Mouse (Mus musculus) v-Abl transformed pro-B cells (cell line): ENCODE data around the gene Bhlhe23.

Experiments used
- in situ Hi-C, 2 experiments: fragments of 400-800 bp; cut with MboI; formaldehyde crosslinking; loops; one replicate each; pipeline ENCODE4 v1.15.1; 2025; ENCODE audit not compliant: unreplicated experiment in 2 of 2

Gene Bhlhe23

GRCm38 (mm10) chr2:180779226-180780104 is 2.8 kb upstream of the Bhlhe23 start:
- in situ Hi-C loops = loop anchor here (5.0 to 10.0 kb wide), 5 partner anchors 197 to 495 kb away; partner anchors contain the start of genes Mrgbp (in 1 of the 2) and Rbbp8nl (in 1 of the 2)

- in situ Hi-C loops = loop anchor here in 1 of 2 experiments (5.0 kb wide), 1 partner anchor 423 kb away; no protein-coding TSS in a partner anchor
Measured at GRCm38 (mm10) chr2:180775641-180776040, 1.1 kb downstream of the Bhlhe23 start.

DNA sequence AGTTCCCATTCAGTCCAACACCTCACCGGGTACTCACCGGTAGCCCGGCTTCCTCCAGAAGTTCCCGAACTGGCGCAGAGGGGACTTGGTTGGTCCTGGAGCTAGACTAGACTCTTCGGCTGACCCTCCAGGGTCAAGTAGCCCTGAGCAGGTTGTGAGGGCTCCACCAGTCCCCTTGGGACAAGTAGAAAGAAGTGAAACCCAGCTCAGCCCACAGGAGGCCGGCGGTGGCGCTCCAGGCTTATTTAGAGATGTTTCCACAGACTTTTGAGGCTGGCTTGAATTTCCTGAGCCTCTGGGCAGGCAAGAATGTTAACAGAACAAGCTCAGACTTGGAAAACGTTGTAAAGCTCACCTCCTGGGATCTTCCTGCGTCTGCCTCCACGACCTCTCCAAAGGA is 1.5 kb downstream of the Bhlhe23 start:
- in situ Hi-C loops = loop anchor here in 1 of 2 experiments (5.0 kb wide), 1 partner anchor 423 kb away; no protein-coding TSS in a partner anchor

GRCm38 (mm10) chr2:180765713-180766112 is 11.0 kb downstream of the Bhlhe23 start:
- in situ Hi-C loops = no loop called here

GRCm38 (mm10) chr2:180764986-180765385 is 11.7 kb downstream of the Bhlhe23 start:
- in situ Hi-C loops = no loop called here

DNA sequence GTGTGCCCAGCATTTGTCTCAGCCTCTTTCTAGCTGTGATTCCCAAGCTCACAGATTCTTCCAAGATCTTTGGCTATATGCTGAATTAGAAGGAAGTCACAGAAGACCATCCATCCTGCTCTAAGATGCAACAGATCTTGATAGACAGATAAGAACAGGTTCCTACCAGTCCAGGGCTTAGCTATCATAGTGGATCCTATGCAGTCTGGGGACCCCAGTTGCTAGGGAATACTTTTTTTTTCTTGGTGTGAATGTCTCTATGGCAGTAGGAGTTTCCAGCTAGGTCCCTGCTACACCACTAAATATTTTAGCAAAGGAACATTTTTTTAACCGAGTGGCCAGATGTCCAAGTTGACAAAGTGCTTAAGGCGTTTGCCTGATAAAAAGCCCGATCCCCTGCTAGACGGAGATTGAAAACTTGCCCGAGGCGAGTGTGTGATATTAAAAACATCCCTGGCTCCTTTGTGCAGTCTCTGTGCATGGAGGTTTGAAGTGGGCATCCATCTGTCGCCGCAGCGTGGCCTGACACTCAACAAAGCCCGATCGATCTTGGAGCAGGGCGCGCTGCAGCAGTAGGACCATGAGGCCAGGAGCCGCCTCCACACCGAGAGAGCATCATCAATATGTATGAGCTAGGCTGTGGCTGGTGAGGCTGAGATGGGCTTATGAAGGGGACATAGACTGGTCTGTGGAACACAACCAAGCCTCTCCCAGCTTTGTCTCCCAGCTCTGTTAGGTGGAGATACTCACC is 18.0 kb downstream of the Bhlhe23 start:
- in situ Hi-C loops = loop anchor here in 1 of 2 experiments (10.0 kb wide), 2 partner anchors 194 to 474 kb away; partner anchors contain the start of gene Rbbp8nl

DNA sequence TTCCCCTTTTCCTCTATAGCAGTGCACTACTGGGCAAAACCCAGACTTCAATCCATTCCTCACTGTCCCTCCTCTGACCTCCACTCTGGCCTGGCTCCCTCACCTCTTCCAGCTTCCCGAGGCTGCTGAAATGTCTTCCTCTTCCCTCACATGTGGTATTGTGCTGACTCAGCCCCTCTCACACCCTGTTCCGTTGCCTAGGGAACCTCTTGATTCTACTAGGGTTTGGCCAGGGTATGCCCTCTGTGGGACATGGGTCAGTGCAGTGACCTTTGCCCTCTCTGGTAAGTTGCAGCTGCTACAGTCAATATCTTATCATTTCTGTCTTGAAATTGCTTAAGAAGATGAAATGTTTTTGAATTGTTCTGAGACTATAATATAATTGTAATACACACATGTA is 19.9 kb downstream of the Bhlhe23 start:
- in situ Hi-C loops = loop anchor here in 1 of 2 experiments (10.0 kb wide), 2 partner anchors 192 to 472 kb away; partner anchors contain the start of gene Rbbp8nl

GRCm38 (mm10) chr2:180755896-180756295 is 20.8 kb downstream of the Bhlhe23 start:
- in situ Hi-C loops = loop anchor here in 1 of 2 experiments (10.0 kb wide), 2 partner anchors 191 to 471 kb away; partner anchors contain the start of gene Rbbp8nl

GRCm38 (mm10) chr2:180754976-180755688 is 21.6 kb downstream of the Bhlhe23 start:
- in situ Hi-C loops = loop anchor here in 1 of 2 experiments (10.0 kb wide), 2 partner anchors 190 to 470 kb away; partner anchors contain the start of gene Rbbp8nl

GRCm38 (mm10) chr2:180748904-180749303 is 27.8 kb downstream of the Bhlhe23 start:
- in situ Hi-C loops = no loop called here

- in situ Hi-C loops = no loop called here
Measured at GRCm38 (mm10) chr2:180746569-180747192, 30.0 kb downstream of the Bhlhe23 start.

DNA sequence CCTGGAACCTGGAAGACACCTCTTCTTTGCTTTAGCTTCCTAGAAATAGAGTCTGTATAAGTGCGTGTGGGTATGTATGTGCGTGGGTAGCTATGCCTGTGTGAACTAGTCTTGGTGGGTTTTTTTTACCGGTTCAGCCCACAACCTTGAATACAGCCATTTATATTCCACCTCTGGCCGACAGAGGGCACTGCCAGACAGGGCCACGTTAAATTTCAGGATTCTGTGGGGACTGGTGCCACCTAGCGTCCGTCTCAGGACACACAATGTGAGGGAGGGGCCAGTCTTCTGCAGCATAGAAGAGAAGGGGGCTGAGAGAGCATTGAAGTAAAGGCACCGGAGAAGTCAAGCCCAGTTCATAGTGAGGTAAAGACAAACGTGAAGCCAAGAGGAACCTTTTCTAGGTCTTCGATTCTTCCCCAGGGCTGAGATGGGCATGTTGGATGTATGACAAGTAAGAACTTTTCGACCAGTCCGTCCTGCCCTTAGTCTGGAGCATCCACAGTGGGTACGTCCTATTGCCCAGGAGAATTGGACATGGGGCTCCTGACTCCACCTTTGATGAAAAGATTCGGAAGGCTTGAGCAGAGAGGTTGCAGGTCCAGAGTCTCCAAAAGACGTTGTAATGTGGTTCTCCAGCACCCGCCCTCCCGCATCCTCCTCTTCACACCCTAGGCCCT is 31.3 kb downstream of the Bhlhe23 start:
- in situ Hi-C loops = no loop called here

- in situ Hi-C loops = loop anchor here (5.0 kb wide), 1 partner anchor 61 kb away; no protein-coding TSS in a partner anchor
Measured at GRCm38 (mm10) chr2:180743321-180743720, 33.4 kb downstream of the Bhlhe23 start.

GRCm38 (mm10) chr2:180742820-180743219 is 33.9 kb downstream of the Bhlhe23 start:
- in situ Hi-C loops = loop anchor here (5.0 kb wide), 1 partner anchor 61 kb away; no protein-coding TSS in a partner anchor

- in situ Hi-C loops = loop anchor here (5.0 kb wide), 1 partner anchor 59 kb away; no protein-coding TSS in a partner anchor
Measured at GRCm38 (mm10) chr2:180741421-180741820, 35.3 kb downstream of the Bhlhe23 start.

DNA sequence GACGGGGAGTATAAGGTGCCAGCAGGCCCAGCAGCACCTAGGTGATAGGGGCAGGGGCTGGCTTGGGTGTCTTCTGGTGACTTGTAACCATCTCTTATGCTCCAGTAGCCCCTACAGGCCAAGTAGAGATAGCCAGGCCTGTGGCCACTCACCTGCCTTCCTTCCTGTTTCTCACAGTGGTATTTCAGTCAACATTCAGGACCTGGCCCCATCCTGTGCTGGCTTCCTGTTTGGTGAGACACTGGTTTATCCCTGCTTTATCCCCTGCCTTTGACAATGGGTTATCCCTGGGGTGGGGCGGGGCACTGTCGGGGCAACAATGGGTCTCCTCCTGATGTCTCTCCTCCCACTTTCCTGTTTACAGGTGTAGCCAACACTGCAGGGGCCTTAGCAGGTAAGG is 36.4 kb downstream of the Bhlhe23 start:
- in situ Hi-C loops = loop anchor here (5.0 kb wide), 1 partner anchor 58 kb away; no protein-coding TSS in a partner anchor

DNA sequence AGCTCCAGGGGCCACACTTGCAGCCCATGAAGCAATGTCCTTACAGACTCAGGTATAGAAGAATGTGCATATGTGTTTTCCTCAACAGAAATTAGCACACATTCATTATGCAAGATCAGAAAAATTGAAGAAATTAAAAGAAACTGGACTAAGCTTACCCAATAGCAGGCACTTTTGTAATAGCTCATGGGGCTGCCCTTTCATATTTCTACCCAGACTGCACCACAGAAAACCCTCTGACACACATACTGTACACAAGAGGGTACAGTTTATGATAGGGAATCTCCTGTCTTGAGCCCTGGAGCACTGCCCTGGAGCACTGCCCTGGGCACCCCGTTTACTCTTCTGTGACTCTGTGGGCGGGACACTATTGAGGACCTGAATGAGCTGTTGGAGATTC is 38.7 kb downstream of the Bhlhe23 start:
- in situ Hi-C loops = no loop called here

DNA sequence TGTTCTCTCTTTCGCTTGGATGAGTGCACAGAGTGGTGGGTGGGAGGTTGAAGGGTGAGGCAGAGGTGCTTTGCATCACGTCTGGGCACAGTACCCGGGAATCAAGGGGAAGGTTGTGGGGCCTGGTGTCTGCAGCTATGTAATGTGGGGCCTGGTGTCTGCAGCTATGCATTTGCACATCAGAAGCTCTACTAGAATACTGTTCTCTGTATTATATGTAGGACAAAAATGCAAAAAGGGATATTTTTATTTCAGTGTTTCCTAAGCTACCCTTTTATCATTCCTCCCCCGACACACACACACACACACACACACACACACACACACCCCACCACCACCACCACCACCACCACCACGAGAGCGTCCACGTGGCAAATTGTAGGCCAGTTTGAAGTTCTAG is 41.5 kb downstream of the Bhlhe23 start:
- in situ Hi-C loops = no loop called here

DNA sequence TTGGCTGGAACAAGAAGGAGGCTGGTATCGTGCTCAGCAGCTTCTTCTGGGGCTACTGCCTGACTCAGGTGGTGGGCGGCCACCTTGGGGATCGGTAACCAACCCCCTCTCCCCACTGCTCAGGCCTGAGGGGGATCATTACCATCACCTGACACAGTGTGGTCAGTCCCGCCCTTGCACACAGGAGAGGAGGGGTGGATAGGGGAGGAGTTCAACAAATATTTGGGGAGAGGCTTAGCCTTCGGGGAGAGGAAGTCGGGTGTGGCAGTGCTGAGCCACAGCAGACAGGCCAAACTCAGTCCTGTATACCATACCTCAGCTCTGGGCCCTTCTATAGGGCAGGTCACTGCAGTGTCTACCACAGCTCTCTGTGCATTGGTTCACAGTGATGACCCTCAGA is 44.7 kb downstream of the Bhlhe23 start:
- in situ Hi-C loops = no loop called here
